Mouse (Mus musculus) kidney, embryonic 15.5 days (tissue): ENCODE results near the gene Coq9. TPM values are rescaled to one million over a fixed set of nuclear protein-coding genes. Genes with fewer than 3 reads are reported as not detected.
A peak's percentile ranks its signal among the peaks of the same experiment; 100 is the strongest.

ENCODE experiments used
- ATAC-seq: fragments of 200-750 bp; cut with Nextera tagmentation; replicated peaks from 2 replicates; pipeline ENCODE4 v1.8.0; 2017; ENCODE audit warnings: moderate TSS enrichment; ENCODE audit not compliant: low FRiP score
- H3K27ac ChIP-seq: fragments of 300-500 bp; sonication (generic); 2 replicates; pipeline ENCODE4 v1.5.1; 2015; ENCODE audit warnings: mild to moderate bottlenecking, inconsistent platforms
- H3K27me3 ChIP-seq: fragments of 300-500 bp; sonication (generic); 2 replicates; pipeline ENCODE4 v1.6.1; 2015; ENCODE audit warnings: inconsistent platforms
- H3K36me3 ChIP-seq: fragments of 300-500 bp; sonication (generic); 2 replicates; pipeline ENCODE4 v1.6.1; 2015; ENCODE audit warnings: inconsistent platforms
- H3K4me1 ChIP-seq: fragments of 300-500 bp; sonication (generic); 2 replicates; pipeline ENCODE4 v1.6.1; 2015; ENCODE audit warnings: inconsistent platforms
- H3K4me2 ChIP-seq: fragments of 300-500 bp; sonication (generic); 2 replicates; pipeline ENCODE4 v1.6.1; 2015; ENCODE audit warnings: moderate library complexity, mild to moderate bottlenecking, inconsistent platforms
- H3K4me3 ChIP-seq: fragments of 300-500 bp; sonication (generic); replicated peaks from 2 replicates; pipeline ENCODE4 v1.5.1; 2015; ENCODE audit warnings: mild to moderate bottlenecking, inconsistent platforms
- H3K9ac ChIP-seq: fragments of 300-500 bp; sonication (generic); 2 replicates; pipeline ENCODE4 v1.6.1; 2015; ENCODE audit warnings: mild to moderate bottlenecking, inconsistent platforms
- H3K9me3 ChIP-seq: fragments of 300-500 bp; sonication (generic); replicated peaks from 2 replicates; pipeline ENCODE4 v1.6.1; 2016; ENCODE audit warnings: inconsistent platforms
- WGBS: fragments of 180-500 bp; shearing (Covaris S2); methylation state at CpG from one replicate; pipeline ENCODE4 v1.1.7; 2015; ENCODE audit warnings: mixed read lengths; 5-methylcytosine and 5-hydroxymethylcytosine counted together
- polyA plus RNA-seq: library from polyadenylated mRNA; unstranded; fragments of >200 nt; fragmentation: Nextera tagmentation; extraction: Ambion mirVana; gene quantifications from 2 replicates; pipeline ENCODE4 v1.2.1, GENCODE M21; 2015

The Coq9 gene
- polyA plus RNA-seq, 1 experiment from 2014 or later: 83.6 TPM

- no peak overlapping the region for H3K9ac ChIP-seq
- H3K9me3 ChIP-seq: no peaks in the 10 kb centered on the region
- ATAC-seq: 0 out of 2 replicates have a peak, but pooled peaks have one; percentile 17
- H3K27ac ChIP-seq: no peak overlapping the region
- H3K4me3 ChIP-seq: no peak overlapping the region
- no peak overlapping the region for H3K4me2 ChIP-seq
- no peaks in the 10 kb centered on the region for H3K27me3 ChIP-seq
- no peaks in the 10 kb centered on the region for H3K36me3 ChIP-seq
- WGBS: 53% methylated on average over 7 of the region's 7 CpGs
- H3K4me1 ChIP-seq: 0 out of 2 replicates have a peak, but pooled peaks cover 2% of the 10 kb centered on the region
These were observed 30.6 kb upstream of the Coq9 start for GRCm38 (mm10) chr8:94807506-94807905.

GRCm38 (mm10) chr8:94808372-94808771 lies 29.7 kb upstream of the Coq9 start:
- WGBS: 74% methylated on average over 6 of the region's 6 CpGs
- Histone ChIP-seq H3K9ac (no peak overlapping the region), H3K27ac (no peak overlapping the region)

DNA sequence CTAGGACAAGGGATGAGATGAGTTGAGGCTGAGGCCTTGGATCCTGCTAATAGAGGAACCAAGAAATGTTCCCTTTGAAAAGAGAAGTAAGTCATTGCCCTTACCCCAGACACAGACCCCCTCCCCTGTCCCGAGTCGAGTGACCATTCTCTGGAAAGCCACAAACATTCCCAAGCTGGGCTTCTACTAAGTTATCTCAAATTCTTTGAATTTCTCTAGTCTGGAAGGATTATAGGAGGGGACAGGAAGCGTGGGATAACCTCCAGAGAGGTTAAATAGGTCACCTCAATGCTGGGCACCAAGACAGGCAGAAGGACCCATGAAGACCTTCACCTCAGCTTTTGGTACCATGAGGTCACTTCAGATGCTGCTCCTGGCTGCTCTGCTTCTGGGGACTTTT lies 28.0 kb upstream of the Coq9 start, which contains the start of gene Ccl17:
Gene Ccl17 (plus strand): TSS at position 301 of the 400 bp plus-strand sequence.
- WGBS: 71% methylated on average over 3 of the region's 3 CpGs
- Histone ChIP-seq H3K27ac (no peak within 1 kb of the TSS), H3K27me3 (no peaks in the 10 kb centered on the region), H3K4me1 (0 out of 2 replicates have a peak, but pooled peaks cover 4% of the 10 kb centered on the region), H3K36me3 (no peaks in the 10 kb centered on the region), H3K4me2 (no peak within 1 kb of the TSS), H3K4me3 (no peak within 1 kb of the TSS), H3K9ac (no peak within 1 kb of the TSS), H3K9me3 (no peaks in the 10 kb centered on the region)
- no peak for ATAC-seq

More at GRCm38 (mm10) chr8:94808372-94808771, 29.7 kb upstream of the Coq9 start:
- no peak for ATAC-seq
- Histone ChIP-seq H3K4me2 (no peak overlapping the region), H3K4me3 (no peak overlapping the region), H3K27me3 (no peaks in the 10 kb centered on the region), H3K36me3 (no peaks in the 10 kb centered on the region), H3K4me1 (0 out of 2 replicates have a peak, but pooled peaks cover 4% of the 10 kb centered on the region), H3K9me3 (no peaks in the 10 kb centered on the region)

DNA sequence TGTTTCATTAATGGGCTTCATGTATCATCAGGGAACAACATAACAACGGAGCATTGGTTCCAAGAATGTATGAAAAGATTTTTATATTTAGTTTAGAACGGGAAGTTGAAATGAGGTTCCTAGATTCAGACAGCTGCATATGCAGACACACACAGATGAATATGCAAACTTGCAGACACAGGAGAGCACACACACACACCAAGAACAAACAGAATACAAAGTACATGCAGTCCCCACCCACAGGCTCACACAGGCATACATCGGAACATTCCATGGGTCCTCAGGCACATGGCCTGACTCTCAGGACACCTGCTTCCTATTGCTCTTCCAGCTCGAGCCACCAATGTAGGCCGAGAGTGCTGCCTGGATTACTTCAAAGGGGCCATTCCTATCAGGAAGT lies 27.3 kb upstream of the Coq9 start:
- H3K4me2 ChIP-seq: no peak overlapping the region
- no peak overlapping the region for H3K9ac ChIP-seq
- H3K27ac ChIP-seq: no peak overlapping the region
- H3K4me1 ChIP-seq: 0 out of 2 replicates have a peak, but pooled peaks cover 4% of the 10 kb centered on the region
- H3K27me3 ChIP-seq: no peaks in the 10 kb centered on the region
- 75% methylated on average over 5 of the region's 5 CpGs for WGBS
- no peak overlapping the region for H3K4me3 ChIP-seq
- H3K9me3 ChIP-seq: no peaks in the 10 kb centered on the region
- ATAC-seq: no peak
- no peaks in the 10 kb centered on the region for H3K36me3 ChIP-seq

DNA sequence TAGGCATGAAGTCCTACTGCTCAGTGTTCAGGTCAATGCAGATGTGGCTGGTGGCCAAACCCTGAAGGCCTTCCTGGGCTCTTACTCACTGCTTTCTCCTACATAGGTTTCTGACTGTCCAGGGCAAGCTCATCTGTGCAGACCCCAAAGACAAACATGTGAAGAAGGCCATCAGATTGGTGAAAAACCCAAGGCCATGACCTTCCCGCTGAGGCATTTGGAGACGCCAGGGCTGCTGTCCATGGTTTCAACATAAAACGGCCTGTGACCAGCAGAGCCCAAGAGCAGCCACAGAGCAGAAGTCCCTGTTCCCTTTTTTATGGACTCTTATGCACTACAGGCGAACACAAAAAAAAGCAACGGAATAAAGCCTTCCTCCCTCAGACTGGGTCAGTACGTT lies 26.5 kb upstream of the Coq9 start:
- no peaks in the 10 kb centered on the region for H3K36me3 ChIP-seq
- no peak overlapping the region for H3K9ac ChIP-seq
- 62% methylated on average over 6 of the region's 6 CpGs for WGBS
- ATAC-seq: no peak; the same call in 1 of the 2 replicates
- 0 out of 2 replicates have a peak, but pooled peaks cover 4% of the 10 kb centered on the region for H3K4me1 ChIP-seq
- no peak overlapping the region for H3K4me3 ChIP-seq
- no peak overlapping the region for H3K4me2 ChIP-seq
- no peak overlapping the region for H3K27ac ChIP-seq
- H3K27me3 ChIP-seq: no peaks in the 10 kb centered on the region
- no peaks in the 10 kb centered on the region for H3K9me3 ChIP-seq

GRCm38 (mm10) chr8:94812645-94813098 lies 25.4 kb upstream of the Coq9 start:
- WGBS: 30% methylated on average over 6 of the region's 6 CpGs

GRCm38 (mm10) chr8:94814556-94814955 lies 23.6 kb upstream of the Coq9 start:
- no peak for ATAC-seq
- H3K27ac ChIP-seq: no peak overlapping the region
- WGBS: 0% methylated on average over 1 of the region's 1 CpGs

More at GRCm38 (mm10) chr8:94812645-94813098, 25.4 kb upstream of the Coq9 start:
- no peaks in the 10 kb centered on the region for H3K9me3 ChIP-seq
- peak; percentile 65 for ATAC-seq
- no peak overlapping the region for H3K9ac ChIP-seq
- H3K27me3 ChIP-seq: no peaks in the 10 kb centered on the region
- H3K4me2 ChIP-seq: peak overlapping the region; percentile 36
- H3K36me3 ChIP-seq: no peaks in the 10 kb centered on the region
- H3K4me1 ChIP-seq: 0 out of 2 replicates have a peak, but pooled peaks cover 4% of the 10 kb centered on the region
- no peak overlapping the region for H3K4me3 ChIP-seq
- no peak overlapping the region for H3K27ac ChIP-seq

GRCm38 (mm10) chr8:94817933-94818332 lies 20.2 kb upstream of the Coq9 start:
- 87% methylated on average over 11 of the region's 11 CpGs for WGBS
- Histone ChIP-seq H3K27me3 (no peaks in the 10 kb centered on the region), H3K9ac (no peak overlapping the region), H3K9me3 (no peaks in the 10 kb centered on the region), H3K4me2 (no peak overlapping the region), H3K4me1 (peaks cover 3% of the 10 kb centered on the region; the same call in 1 of the 2 replicates), H3K36me3 (peaks cover 27% of the 10 kb centered on the region), H3K27ac (no peak overlapping the region), H3K4me3 (no peak overlapping the region)
- ATAC-seq: no peak

More at GRCm38 (mm10) chr8:94814556-94814955, 23.6 kb upstream of the Coq9 start:
- Histone ChIP-seq H3K9ac (no peak overlapping the region), H3K4me1 (0 out of 2 replicates have a peak, but pooled peaks cover 4% of the 10 kb centered on the region), H3K4me3 (no peak overlapping the region), H3K4me2 (no peak overlapping the region), H3K36me3 (no peaks in the 10 kb centered on the region), H3K9me3 (no peaks in the 10 kb centered on the region), H3K27me3 (no peaks in the 10 kb centered on the region)

- Histone ChIP-seq H3K27ac (no peak overlapping the region), H3K9me3 (no peaks in the 10 kb centered on the region), H3K4me1 (peaks cover 12% of the 10 kb centered on the region), H3K9ac (no peak overlapping the region), H3K4me3 (no peak overlapping the region), H3K36me3 (peaks cover 45% of the 10 kb centered on the region), H3K27me3 (no peaks in the 10 kb centered on the region), H3K4me2 (no peak overlapping the region)
- ATAC-seq: no peak
- 84% methylated on average over 6 of the region's 6 CpGs for WGBS
These were observed 18.4 kb upstream of the Coq9 start for GRCm38 (mm10) chr8:94819671-94820179.

DNA sequence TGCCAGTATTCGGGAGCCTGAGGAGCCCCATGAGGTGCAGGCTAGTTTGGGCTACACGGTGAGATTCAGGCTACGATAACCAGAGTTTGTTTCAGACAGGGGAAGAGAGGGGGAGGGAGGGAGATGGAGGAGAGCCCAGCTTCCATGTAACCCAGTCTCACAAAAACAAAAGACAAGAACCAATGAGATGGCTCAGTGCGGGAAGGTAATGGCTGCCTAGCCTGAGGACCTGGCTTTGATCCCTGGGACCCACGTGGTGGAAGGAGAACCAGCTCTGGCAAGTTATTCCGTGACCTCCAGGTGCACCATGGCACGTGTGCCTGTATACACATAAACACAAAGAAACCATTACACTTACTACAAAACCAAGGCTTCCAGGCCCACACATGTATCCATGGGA lies 17.6 kb upstream of the Coq9 start:
- WGBS: 78% methylated on average over 7 of the region's 7 CpGs
- ATAC-seq: no peak
- H3K4me1 ChIP-seq: peaks cover 12% of the 10 kb centered on the region
- no peak overlapping the region for H3K4me3 ChIP-seq
- H3K36me3 ChIP-seq: peaks cover 52% of the 10 kb centered on the region
- H3K9ac ChIP-seq: no peak overlapping the region
- H3K27me3 ChIP-seq: no peaks in the 10 kb centered on the region
- H3K4me2 ChIP-seq: no peak overlapping the region
- H3K27ac ChIP-seq: no peak overlapping the region
- H3K9me3 ChIP-seq: no peaks in the 10 kb centered on the region

DNA sequence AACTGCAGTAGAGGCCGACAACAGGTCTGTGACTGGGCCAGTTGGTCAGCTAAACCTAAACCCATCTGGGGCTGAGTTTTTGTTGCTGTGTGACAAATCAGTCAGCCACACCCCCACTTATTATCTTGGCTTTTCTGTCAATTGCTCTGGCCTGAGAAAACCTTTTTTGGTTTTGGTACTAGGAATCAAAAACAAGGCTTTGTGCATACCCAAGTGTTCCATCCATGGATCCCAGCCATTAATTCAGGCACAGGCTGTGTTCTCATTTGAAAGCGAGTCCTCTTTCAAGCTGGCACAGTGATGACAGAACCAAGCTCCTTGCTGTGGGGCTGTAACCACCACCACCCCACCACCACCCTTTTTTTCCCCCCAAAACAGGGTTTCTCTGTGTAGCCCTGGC lies 16.7 kb upstream of the Coq9 start:
- Histone ChIP-seq H3K27me3 (no peaks in the 10 kb centered on the region), H3K9ac (no peak overlapping the region), H3K36me3 (peaks cover 60% of the 10 kb centered on the region), H3K4me2 (no peak overlapping the region), H3K27ac (no peak overlapping the region), H3K4me1 (peaks cover 12% of the 10 kb centered on the region), H3K4me3 (no peak overlapping the region), H3K9me3 (no peaks in the 10 kb centered on the region)
- no peak for ATAC-seq
- WGBS: 95% methylated on average over 2 of the region's 2 CpGs

GRCm38 (mm10) chr8:94822637-94823560 lies 15.2 kb upstream of the Coq9 start:
- Histone ChIP-seq H3K27me3 (no peaks in the 10 kb centered on the region), H3K4me1 (peaks cover 12% of the 10 kb centered on the region), H3K9ac (no peak overlapping the region), H3K27ac (no peak overlapping the region), H3K4me3 (peak overlapping the region; percentile 9; the same call in 1 of the 2 replicates), H3K36me3 (peaks cover 73% of the 10 kb centered on the region), H3K4me2 (peak overlapping the region; percentile 46), H3K9me3 (no peaks in the 10 kb centered on the region)
- ATAC-seq: peak; percentile 85
- 46% methylated on average over 23 of the region's 23 CpGs for WGBS
